Mouse (Mus musculus): ENCODE data around the gene 4930579F01Rik.
"Not testable (repeated sequence)": the region's sequence is repeated elsewhere in the genome, so short reads cannot be mapped to it uniquely, and the experiment has no call there.

The 4930579F01Rik gene

DNA sequence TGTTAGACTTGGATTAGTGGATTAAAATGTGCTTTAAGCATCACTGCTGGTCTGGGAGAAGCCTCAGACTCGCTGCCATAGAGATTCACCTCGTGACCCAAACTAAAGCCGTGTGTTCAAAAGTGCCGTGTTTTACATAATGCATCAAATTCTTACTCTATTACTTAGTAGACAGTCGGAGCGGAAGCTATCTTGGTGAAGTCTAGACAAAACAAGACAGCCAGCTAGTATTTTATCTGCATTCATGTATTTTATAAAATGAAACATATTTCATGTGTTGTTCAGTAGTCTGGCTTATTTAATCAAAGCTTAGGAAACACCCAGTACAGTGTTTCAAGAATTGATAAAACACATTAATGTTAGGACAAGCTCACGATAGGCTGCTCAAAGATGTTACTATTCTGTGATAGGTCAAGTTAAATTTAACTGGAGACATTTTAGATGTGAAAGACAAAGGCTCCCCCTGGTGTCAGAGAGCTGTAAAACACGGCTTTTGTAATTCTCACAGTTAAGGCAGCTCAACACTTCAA lies 48.9 kb downstream of the 4930579F01Rik start, which contains the start of gene Mttp:
Gene Mttp (minus strand): TSS at position 327 of the 530 bp plus-strand sequence.
- peak; percentile 69 to 82 for DNase-seq (ENCODE audit: low read depth in 2 of 2, low spot score in 2 of 2)

GRCm38 (mm10) chr3:138144060-138144641 lies 49.5 kb downstream of the 4930579F01Rik start:
- DNase-seq (ENCODE audit: low read depth in 2 of 2, low spot score in 2 of 2): peak in 1 of 2 experiments; percentile 10

DNA sequence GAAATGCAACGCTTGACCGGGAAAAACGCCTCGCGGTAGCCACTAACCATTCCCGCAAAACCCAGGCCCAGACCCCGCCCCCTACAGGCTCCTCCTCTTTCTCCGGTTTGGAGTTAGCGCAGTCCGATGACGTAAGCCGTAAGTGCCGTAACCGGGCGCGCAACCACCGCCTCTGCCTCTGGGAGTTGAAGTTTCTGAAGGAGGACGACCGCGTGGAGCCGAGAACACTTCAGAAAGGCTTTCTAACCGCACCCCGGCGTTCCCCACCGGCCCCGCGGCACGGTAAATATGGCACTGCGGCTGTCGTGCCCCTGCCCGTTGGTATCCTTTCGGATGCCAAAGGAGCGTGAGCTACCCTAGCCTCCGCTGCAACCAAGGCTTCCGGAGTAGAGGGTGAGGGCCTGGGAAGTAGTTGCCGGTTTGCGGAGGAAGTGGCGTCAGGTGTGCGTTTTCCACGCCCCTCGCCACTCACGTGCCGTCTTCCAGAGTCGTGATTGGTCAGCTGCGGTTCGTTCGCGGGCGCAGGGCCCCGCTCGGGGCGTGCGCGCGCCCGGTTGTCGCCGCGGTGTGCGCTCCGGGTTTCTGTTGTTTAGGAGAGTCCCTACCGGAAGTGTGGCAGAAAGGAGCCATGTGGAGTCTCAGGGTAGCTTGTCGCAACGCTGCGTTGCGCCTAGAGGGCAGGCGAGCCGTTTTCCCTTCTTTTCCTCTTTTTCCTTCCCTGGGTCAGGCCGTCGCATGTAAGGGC lies 50.1 kb downstream of the 4930579F01Rik start, which contains the start of gene Trmt10a:
Gene Trmt10a (plus strand): TSS at position 134 of the 745 bp plus-strand sequence.
- DNase-seq (ENCODE audit: low read depth in 2 of 2, low spot score in 2 of 2): peak; percentile 91

GRCm38 (mm10) chr3:138142733-138143314 lies 50.8 kb downstream of the 4930579F01Rik start:
- DNase-seq (ENCODE audit: low read depth in 2 of 2, low spot score in 2 of 2): no peak

DNA sequence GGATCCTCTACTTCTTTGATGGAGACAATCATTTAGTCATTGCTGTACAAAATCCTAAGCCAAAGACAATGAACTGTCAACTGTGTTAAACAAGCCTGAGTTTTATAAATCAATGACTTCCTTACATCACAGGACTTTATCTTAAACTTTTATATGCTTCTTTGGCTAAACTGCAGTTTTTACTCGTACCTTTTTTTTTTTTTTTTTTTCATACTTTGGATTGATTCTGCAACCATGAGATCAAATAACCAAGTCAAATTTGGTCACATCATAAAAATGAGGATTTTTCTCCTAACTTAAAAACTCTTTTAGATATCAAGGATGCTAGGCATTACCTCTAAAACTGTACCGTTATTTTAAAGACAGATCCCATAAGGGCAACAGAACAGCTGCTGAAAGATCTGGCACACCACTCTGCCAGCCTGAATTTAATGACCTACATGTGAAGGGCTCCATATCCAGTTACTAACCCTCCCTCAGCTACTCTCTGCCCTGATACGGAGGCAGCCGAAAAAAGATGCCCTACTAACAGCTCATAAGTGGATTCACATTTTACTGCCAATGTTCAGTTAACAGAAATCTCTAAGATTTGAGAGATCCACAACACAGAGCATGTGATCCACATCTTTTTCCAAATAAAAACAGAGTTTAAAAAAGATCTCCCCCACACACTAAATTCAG lies 51.4 kb downstream of the 4930579F01Rik start:
- no peak for DNase-seq (ENCODE audit: low read depth in 2 of 2, low spot score in 2 of 2)

DNA sequence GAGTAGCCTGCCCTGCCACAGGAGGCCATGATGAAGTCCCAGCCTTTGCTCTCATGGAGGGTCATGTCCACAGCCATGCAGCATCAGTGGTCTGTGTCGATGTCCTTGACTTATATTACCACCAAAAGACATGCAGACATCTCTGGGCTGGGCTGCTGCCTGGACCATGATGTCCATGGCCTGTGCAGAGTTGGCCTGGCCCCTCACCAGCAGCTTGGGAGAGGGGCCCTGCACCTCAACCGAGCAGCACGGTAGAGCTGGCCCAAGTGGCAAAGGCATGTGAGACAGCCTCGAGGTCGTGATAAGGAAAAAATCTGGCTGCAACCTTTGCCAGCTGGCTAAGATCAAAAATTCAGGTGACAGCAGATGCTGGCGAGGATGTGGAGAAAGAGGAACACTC lies 54.0 kb downstream of the 4930579F01Rik start:
- no peak for DNase-seq (ENCODE audit: low read depth in 2 of 2, low spot score in 2 of 2)

GRCm38 (mm10) chr3:138138146-138138545 lies 55.5 kb downstream of the 4930579F01Rik start:
- not testable (repeated sequence) for DNase-seq (ENCODE audit: low read depth in 2 of 2, low spot score in 2 of 2)

- no peak for DNase-seq (ENCODE audit: low read depth in 2 of 2, low spot score in 2 of 2)
Observed at GRCm38 (mm10) chr3:138134528-138134927, 59.1 kb downstream of the 4930579F01Rik start.

DNA sequence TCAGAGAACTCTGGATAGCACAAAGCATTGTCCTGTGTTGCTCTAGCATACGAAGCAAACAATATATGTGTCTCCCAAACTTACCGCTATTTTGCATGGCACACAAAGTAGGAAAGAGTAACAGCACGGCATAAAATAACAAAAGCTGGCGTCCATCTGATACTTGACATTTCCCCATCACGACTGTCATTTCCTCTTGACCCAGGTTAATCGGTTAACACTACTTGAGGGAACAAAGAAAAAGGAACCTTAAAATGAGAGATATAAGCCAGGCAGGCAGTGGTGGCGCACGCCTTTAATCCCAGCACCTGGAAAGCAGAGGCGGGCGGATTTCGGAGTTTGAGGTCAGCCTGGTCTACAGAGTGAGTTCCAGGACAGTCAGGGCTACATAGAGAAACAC lies 59.7 kb downstream of the 4930579F01Rik start:
- no peak for DNase-seq (ENCODE audit: low read depth in 2 of 2, low spot score in 2 of 2)

- DNase-seq (ENCODE audit: low read depth in 2 of 2, low spot score in 2 of 2): no peak
Observed at GRCm38 (mm10) chr3:138133463-138133862, 60.2 kb downstream of the 4930579F01Rik start.

DNA sequence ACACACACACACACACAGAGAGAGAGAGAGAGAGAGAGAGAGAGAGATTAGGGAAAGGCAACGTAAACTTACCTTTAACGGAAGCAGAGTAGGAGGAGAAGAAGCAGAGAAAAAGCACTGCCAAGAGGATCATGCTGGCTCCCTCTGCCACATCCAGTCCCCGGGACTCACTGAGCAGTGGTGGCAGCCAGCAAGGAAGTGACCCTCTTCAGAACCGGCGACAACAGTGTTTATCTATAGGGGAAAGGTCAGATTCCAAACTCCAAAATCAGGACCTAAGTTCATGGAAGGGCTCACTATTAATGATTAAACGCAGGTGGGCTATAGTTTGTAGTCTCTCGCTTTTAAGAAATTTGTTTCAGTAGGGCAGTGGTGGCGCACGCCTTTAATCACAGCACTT lies 62.5 kb downstream of the 4930579F01Rik start:
- DNase-seq (ENCODE audit: low read depth in 2 of 2, low spot score in 2 of 2): no peak

- no peak for DNase-seq (ENCODE audit: low read depth in 2 of 2, low spot score in 2 of 2)
Observed at GRCm38 (mm10) chr3:138130692-138131091, 62.9 kb downstream of the 4930579F01Rik start.

DNA sequence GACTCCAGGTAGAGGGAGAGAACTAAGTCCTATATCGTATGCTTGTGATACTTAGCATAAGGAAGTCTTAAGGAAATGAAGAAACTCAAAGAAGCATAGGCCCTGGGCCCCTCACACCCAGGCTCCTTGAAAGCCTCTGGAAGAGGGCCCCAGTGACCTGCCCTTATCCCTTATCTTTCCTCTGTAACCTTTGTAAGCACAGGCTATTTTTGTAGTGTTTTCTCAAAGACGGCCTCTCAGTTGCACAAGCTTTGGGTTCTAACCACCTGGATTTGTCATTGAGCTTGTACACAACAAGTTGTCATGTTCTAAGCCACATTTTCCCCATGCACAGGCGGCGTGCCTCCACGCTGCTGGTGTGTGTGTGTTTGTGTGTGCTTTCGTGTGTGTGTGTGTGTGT lies 64.5 kb downstream of the 4930579F01Rik start:
- no peak for DNase-seq (ENCODE audit: low read depth in 2 of 2, low spot score in 2 of 2)

DNA sequence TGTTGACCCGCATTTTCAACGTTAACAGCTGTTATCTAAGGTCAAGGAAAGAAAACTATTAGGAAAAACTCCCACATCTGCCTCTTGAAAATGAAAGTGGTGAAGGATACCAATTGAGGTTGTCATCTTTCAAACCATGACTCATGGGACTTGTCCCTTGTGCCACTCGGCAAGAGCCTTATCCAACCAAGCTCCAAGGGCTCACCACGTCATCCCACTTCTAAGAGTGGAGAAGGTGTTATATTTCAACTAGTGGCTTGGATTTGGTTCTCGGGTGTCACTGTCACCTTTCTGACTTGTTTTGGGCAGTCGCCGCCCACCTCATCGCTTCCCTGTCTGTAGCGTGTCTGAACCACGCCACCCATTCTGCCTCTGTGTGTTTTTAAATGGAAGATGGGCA lies 69.8 kb downstream of the 4930579F01Rik start:
- DNase-seq (ENCODE audit: low read depth in 2 of 2, low spot score in 2 of 2): no peak

GRCm38 (mm10) chr3:138121461-138121860 lies 72.2 kb downstream of the 4930579F01Rik start:
- DNase-seq (ENCODE audit: low read depth in 2 of 2, low spot score in 2 of 2): no peak

GRCm38 (mm10) chr3:138119444-138120105 lies 74.0 kb downstream of the 4930579F01Rik start:
- no peak for DNase-seq (ENCODE audit: low read depth in 2 of 2, low spot score in 2 of 2)

DNA sequence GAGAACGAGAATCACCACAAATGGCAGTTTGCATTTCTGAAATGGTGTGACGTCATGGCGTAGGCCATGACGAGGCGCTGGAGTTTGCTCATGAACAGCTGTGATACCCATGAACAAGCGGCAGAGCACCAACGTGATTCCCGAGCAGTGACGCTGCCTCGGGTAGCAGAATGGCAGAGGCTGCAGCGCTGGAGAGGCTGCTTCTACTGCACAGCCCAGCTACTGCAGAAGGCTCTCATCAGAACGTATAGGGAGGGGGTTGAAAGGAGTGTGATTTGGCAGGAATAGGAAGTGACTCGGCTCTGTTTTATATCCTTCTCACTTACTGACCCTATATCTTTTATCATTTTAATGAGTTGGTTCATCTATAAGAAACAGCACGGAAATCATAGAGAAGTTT lies 74.8 kb downstream of the 4930579F01Rik start:
- DNase-seq (ENCODE audit: low read depth in 2 of 2, low spot score in 2 of 2): no peak

GRCm38 (mm10) chr3:138118392-138118791 lies 75.2 kb downstream of the 4930579F01Rik start:
- no peak for DNase-seq (ENCODE audit: low read depth in 2 of 2, low spot score in 2 of 2)

DNA sequence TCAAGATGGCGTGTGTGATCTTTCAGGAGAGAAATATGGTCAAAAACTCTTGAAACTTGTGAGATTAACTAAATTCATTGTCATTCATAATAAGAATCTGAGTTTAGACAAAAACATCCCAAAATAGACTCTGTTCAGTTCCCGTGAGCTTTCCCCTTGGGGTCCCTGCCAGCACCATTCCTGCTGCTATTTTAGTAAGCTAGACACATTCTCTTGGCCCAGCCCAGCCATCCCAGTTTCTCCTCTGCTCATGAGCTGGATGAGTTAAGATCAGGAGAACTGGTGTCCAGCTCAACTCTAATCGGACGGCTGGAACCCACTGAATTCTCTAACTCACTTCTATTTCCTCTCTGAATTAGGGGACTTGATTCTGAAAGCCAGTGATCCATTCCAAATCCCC lies 76.8 kb downstream of the 4930579F01Rik start:
- no peak for DNase-seq (ENCODE audit: low read depth in 2 of 2, low spot score in 2 of 2)

GRCm38 (mm10) chr3:138114106-138114505 lies 79.5 kb downstream of the 4930579F01Rik start:
- DNase-seq (ENCODE audit: low read depth in 2 of 2, low spot score in 2 of 2): no peak
